Mouse (Mus musculus): Measurements from ENCODE around the gene Arfgef3.
"Not testable (repeated sequence)": the region's sequence is repeated elsewhere in the genome, so short reads cannot be mapped to it uniquely, and the experiment has no call there.

The Arfgef3 gene

DNA sequence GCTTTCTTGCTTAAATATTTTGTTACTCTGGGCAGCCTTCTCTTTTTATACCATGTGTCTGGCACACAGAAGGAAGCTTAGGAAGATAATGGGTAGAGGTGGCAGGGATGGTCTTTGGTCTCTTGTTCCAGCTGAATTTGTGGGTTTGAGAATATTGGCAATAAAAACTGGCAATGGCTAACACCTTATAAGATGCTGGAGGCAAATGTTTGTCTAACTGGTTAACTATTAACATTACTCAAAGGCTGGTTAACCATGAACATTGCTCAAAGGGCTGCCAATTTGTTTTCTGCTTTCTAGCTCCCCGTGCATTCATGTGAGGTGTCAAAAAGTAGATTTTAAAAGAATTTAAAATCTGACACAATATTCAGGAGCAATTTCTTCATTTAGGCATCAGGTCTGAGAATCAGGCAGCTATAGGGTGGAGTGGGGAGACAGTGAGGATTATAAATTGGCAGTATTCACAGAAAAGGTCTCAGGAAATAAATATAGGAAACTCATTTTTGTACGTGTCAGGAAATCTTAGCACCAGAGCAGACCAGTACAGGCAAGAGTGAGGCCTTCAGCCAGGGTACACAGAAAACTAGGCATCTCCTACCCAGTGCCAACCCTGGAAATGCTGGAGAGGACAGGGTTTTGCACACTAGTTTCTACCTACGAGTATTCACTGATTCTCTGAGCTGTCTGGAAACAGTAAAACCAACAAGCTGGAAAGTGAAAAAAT, 62.9 kb downstream of the Arfgef3 start:
- no peak for DNase-seq

DNA sequence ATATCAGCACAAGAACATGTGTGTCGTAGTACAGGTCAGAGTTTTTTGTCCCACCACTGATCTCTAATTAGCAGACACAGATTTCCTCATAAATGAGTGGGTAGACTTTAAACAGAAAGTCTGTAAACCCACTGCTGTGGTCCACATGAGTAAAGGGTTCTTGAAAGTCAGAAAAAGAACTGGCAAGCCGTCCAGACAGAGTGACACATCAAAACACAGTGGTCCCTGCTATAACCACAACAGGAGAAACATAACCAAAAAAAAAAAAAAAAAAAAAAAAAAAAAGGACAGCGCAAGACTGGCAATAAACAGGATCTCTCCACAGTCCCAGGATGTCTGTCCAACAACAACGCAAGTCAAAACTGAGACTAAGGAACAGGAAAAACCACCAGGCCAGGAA, 64.9 kb downstream of the Arfgef3 start:
- no peak for DNase-seq

GRCm38 (mm10) chr10:18664794-18665193, 79.0 kb downstream of the Arfgef3 start:
- DNase-seq: peak; percentile 73

DNA sequence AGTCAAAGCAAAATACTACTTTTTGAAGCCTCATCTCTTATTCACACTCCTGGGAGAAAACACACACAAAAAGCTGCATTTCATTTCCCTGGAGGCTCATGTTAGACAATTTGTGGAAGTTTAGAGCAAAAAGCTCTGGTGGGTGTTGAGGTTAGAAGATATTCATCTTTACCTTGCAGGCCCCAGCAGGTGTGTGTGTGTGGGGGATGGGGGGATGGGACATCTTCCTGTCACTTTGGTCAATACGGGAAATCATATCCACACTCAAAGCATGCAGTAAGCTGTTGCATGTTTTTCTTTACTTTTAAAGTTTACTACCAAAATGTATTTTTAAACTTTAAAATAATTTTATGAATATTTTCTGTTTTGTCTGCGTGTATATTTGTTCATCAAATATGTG, 79.7 kb downstream of the Arfgef3 start:
- DNase-seq: peak; percentile 59

DNA sequence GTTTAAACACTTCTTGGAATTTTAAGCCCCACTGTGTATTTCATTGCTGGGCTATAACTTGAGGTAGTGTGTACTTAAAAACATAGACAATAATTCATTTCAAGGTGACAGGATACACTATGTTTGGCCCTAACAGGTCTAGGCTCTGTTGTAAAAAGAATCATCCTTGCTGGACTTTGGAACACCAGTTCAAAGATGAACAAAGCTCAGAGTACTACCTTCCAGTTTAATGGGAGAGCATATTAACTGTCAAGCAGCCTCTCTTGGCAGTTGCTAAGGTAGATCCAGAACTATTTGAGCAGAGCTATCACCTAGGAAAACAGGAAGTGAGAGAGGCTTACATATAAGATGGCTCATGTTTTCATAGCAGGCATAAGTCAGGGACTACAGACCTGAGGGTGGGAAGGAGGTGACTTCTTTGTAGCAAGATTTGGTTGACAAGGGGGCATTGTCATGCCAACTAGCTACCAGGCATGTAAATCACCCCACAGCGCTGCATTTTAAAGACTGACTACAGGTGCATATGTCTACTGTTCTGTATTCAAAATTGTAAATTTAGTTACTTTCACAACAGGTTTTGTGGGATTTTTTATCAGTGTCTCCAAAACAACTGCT, 82.0 kb downstream of the Arfgef3 start:
- no peak for DNase-seq

DNA sequence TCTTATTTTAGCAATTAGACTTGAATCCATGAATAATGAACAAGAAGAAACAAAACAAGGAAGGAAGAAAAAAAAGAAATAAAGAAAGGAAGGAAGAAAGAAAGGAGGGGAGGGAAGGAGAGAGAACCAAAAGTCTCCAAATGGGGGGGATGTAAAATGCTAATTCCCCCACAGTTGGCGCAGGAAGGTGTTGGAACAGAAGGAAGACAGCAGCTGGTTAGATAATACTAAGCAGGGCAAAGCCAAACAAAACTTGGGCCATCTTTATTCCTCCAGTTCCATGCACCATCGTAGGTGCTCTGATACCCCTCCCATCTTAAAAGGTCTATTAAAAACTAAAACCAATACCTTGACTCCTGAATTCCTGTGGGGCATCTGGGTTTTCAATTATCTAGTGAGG, 82.8 kb downstream of the Arfgef3 start:
- DNase-seq: no peak

DNA sequence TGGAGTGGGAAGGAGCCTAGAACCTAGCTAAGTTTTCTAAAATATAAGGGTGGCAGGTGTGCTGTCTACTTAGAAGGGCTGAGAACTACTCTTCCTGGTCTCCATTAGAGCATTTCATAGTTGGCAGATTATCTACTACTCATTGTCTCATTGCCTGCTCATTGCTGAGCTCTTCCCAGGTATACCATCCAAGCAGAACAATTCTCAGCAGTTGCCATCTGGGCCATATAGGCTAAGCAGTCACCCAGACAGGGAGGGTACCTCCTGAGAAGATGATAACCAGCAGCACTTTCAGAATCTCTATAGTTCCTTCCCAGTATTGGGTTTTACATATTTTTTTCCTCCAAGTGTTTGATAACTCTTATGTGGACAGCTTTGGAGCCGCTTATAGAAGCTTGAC, 86.2 kb downstream of the Arfgef3 start:
- DNase-seq: no peak

DNA sequence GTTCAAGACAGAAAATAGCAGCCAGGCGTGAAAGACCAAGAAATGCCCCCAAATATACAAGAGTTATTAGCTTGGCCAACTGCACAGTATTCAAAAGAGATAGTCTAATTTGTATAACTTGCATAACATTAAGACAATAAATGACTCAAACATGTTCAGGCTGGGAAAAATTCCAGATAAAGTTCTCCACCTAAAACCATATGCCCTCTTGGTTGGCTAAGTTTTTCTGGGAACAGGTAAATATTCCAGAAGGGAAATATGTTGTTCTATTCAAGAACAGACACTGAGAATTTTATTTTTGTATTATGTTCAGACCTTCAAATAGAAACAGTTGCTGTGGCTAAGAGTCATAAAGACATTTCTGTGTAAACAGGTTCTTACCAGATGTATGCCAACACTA, 96.7 kb downstream of the Arfgef3 start:
- DNase-seq: no peak

GRCm38 (mm10) chr10:18646035-18646434, 97.7 kb downstream of the Arfgef3 start:
- no peak for DNase-seq

DNA sequence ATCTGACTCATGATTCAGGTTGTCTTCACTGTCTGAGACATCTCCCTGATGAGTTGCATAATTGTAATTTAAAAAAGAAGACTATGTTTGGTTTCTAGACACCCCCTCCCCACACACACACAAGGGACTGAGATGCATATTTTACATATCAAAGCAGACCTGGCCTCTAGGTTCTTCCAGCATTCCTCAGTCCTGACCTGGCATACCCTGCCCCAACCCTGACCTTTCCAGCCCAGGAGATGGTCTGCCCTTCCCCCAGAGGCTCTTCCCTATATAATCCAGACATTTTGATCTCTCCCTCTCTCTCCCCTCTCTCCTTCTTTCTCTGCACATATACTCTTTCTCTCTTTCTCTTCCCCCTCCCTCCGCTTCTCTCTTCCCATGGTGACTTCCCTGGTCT, 99.4 kb downstream of the Arfgef3 start:
- no peak for DNase-seq

- DNase-seq: no peak
These were observed 100.2 kb downstream of the Arfgef3 start for GRCm38 (mm10) chr10:18643506-18643905.

DNA sequence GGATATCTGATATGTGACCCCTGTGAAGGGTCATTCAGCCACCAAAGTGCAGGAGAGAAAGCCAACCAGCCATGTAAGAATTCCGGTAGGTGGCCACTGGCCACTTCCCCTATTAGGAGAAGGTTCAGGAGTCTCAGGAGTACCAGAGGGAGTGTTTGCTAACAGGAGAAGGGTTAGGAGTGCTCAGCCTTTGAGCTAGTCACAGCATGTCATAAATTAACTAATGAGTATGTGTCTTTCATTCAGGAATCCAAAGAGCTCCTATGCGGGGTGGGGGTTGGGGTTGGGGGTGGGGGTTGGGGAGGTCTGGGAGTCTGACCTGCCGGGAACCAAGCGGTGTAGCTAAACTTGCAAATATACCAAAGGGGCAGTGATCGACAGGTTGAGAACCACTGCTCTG, 100.9 kb downstream of the Arfgef3 start:
- DNase-seq: no peak

DNA sequence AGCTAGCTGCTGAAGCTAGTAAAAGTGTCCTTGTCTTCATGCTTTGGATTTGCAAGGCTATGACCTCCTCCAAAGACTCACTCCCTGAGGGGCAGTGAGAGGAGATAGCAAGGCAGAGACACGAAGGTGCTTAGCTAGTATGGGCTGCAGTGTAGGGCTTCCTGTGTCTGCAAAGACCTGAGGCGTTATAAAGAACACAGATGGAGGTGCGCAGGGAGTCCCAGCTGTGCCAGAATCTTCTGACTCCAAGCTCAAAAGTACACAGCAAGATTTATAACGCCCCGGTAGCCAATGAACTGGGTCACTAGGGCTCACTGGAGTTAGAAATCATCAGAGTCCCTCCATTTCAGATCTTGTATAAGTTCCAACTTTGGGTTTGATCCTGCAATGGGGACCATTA, 103.2 kb downstream of the Arfgef3 start:
- DNase-seq: peak; percentile 28

GRCm38 (mm10) chr10:18635450-18635849, 108.3 kb downstream of the Arfgef3 start:
- no peak for DNase-seq

DNA sequence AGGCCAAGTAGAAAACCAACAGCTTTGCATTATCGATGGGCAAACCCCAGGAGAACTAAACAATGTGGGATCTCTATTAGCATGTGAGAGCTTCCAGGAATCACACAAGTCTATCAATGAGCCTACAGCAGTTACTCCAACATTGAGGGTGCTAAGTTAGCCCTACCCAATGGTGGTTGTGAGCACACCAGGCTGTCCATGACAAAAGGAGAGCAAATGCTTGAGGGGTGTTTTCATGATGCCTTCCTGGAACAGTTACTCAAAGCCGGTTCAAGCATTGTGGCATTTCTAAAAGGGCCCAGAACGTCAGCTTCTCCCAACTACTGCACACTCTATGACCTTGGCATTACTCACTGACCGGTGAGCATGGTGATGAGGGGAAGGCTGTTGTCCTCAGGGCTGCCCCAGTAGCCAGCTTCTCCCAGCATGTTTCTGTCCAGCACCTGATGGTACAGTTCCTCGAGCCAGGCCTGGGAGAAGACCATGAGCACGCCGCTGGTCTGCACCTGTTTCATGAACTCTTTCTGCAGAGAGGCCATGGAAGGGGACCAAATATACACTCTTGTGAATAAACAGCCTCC, 109.3 kb downstream of the Arfgef3 start:
- no peak for DNase-seq

DNA sequence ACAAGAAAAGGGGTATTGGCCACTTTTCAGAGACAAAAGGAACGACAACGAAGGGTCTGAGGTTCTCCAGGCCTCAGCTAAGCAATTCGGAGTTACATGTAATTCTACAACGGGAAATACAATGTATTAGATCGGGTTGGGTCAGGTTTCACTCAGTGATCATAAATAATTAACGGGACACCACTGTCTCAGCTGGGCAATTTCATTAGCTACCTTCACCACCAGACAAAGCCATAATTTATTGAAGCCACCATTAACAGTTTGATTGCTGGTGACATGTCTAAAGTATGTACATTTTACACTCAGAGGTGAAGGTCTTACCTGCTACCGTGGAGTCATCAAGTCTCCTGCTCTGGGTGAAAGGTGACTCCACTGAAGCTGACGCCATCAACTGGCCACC, 113.3 kb downstream of the Arfgef3 start:
- no peak for DNase-seq

DNA sequence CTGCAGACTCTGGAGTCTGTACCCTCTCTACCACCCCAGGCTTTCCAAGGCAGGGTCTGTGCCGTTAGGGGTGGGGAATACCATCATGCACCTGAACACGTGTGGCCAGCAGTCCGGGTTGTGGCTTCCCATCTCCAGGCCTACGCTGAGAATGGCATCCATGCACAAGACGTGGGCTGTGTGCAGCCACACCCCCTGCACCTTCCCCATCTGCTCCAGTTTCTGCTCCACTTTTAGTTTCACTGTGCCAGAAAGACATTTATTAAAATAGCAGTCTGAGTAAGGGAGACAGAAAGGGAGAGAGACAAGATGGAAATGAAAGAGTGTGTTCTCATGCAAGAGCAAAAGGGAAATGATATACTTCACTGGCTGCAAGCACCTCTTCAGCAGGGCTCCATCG, 116.2 kb downstream of the Arfgef3 start:
- DNase-seq: no peak

- no peak for DNase-seq
These were observed 131.0 kb downstream of the Arfgef3 start for GRCm38 (mm10) chr10:18612796-18613195.

- DNase-seq: not testable (repeated sequence)
These were observed 138.8 kb downstream of the Arfgef3 start for GRCm38 (mm10) chr10:18604827-18605535.

GRCm38 (mm10) chr10:18602030-18602429, 141.7 kb downstream of the Arfgef3 start:
- DNase-seq: peak; percentile 92

- DNase-seq: no peak
These were observed 146.1 kb downstream of the Arfgef3 start for GRCm38 (mm10) chr10:18597601-18598000.

GRCm38 (mm10) chr10:18589455-18589854, 154.3 kb downstream of the Arfgef3 start:
- no peak for DNase-seq

DNA sequence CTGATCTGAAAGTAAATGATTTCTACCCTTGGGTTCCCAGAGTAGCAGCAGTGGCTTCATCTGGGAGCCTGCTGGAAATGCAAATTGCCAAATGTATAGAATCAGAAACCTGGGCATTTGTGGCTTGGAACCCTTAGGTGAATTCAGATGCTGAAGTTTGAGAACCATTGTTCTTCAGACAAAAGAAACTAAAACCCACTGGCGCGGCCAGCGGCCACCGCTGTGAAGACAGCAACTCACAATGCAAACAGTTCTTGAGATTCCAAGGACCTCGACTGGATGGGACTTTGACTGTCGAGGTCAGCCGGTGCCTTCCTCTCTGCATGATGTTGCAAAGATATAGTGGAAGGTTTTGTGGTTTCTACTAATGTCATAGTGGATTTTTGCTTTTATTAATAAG, 159.6 kb downstream of the Arfgef3 start:
- DNase-seq: no peak

DNA sequence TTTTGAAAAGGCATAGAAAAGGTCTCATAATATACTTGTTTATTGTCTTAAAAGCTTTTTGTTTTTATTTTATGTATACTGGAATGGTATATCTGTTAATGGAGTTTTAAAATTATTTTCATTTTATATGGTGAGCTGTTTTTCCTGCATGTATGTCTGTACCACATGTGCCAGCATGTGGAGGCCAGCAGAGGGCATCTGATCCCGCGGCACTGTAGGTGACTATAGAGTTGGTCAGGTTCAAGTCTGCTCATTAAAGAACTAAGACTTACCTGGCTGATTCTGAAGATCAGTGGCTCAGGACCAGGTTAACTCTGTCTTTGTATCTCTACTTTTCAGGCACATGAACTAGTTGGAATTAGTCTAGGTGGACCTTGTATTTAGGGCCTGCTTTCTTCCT, 171.2 kb downstream of the Arfgef3 start:
- peak; percentile 63 for DNase-seq

All from thymus, postnatal 4 days (tissue).